Mouse (Mus musculus): ENCODE data around the gene Rnf115. TPM values are rescaled to one million over a fixed set of nuclear protein-coding genes. Genes with fewer than 3 reads are reported as not detected.

The Rnf115 gene
- polyA plus RNA-seq, 1 experiment from 2014 or later: 69.7 TPM

DNA sequence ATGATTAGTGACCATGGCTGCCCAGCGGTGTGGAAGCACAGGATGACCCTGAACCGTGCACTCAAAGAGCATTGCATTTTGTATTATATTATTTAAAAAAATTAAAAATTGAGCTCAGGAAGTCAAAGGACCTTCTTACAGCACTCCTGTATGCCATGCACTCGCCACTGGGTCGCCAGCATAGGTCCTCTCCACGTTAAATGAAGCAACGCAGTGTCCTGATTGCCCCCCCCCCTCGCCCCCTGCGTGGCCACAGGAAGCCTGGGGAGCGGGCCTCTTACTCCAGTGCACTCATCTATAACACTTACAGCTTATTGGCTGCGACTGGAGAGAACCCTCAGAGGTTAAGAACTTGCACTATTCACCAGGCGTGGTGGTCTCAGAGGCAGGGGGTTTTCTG is 97.8 kb downstream of the Rnf115 start:
- no peak overlapping the region for H3K4me3 ChIP-seq (ENCODE audit: low read depth, low read length)
- no peak overlapping the region for H3K9ac ChIP-seq (ENCODE audit: low read length)
- no peak overlapping the region for H3K4me2 ChIP-seq (ENCODE audit: low read length)
- H3K36me3 ChIP-seq (ENCODE audit: control insufficient read depth, insufficient read depth, low read length): no peaks in the 10 kb centered on the region
- DNase-seq (ENCODE audit: low spot score): no peak
- H3K9me3 ChIP-seq (replicated peaks; ENCODE audit: control insufficient read depth, low read length): no peaks in the 10 kb centered on the region
- 27% methylated on average over 11 of the region's 11 CpGs for WGBS
- no peaks in the 10 kb centered on the region for H3K27me3 ChIP-seq (replicated peaks; ENCODE audit: control insufficient read depth, insufficient read depth, low read length)
- no peaks in the 10 kb centered on the region for H3K4me1 ChIP-seq (ENCODE audit: control insufficient read depth, insufficient read depth, low read length)
- H3K27ac ChIP-seq (ENCODE audit: low read depth, low read length): no peak overlapping the region
- ATAC-seq: no peak

DNA sequence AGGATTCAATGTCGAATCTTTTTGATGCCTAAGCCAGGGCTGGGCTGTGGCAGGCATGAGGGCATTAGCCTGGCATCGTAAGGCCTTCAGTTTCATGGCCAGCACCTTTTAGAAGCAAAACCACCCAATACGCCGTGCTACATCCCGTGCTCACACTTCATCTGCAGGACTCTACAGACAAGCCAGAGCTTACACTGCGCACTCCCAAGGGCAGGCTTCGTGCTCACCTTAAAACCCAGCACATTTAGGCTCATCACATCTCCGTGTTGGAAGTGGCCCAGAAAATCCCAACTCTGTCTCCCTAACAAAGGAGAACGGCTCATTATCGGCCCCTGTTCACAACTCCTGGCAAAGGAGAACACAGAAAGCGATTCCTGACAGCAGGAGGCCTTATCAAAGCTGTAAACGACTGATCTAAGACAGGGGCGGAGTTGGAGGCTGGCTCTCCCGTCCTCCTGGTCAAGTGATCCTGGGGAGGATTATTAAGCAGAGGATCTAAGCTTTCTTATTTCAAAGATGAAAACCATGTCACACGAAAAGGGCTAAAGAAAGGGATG is 100.9 kb downstream of the Rnf115 start:
- peak; percentile 74 for DNase-seq (ENCODE audit: low spot score)
- Histone ChIP-seq H3K9ac (ENCODE audit: low read length) (no peak overlapping the region), H3K36me3 (ENCODE audit: control insufficient read depth, insufficient read depth, low read length) (no peaks in the 10 kb centered on the region), H3K27me3 (replicated peaks; ENCODE audit: control insufficient read depth, insufficient read depth, low read length) (no peaks in the 10 kb centered on the region), H3K4me3 (ENCODE audit: low read depth, low read length) (no peak overlapping the region), H3K9me3 (replicated peaks; ENCODE audit: control insufficient read depth, low read length) (no peaks in the 10 kb centered on the region), H3K4me1 (ENCODE audit: control insufficient read depth, insufficient read depth, low read length) (no peaks in the 10 kb centered on the region), H3K4me2 (ENCODE audit: low read length) (0 out of 2 replicates have a peak overlapping the region, but pooled peaks have one; percentile 12), H3K27ac (ENCODE audit: low read depth, low read length) (no peak overlapping the region)
- ATAC-seq: peak; percentile 58
- WGBS: 22% methylated on average over 15 of the region's 15 CpGs

DNA sequence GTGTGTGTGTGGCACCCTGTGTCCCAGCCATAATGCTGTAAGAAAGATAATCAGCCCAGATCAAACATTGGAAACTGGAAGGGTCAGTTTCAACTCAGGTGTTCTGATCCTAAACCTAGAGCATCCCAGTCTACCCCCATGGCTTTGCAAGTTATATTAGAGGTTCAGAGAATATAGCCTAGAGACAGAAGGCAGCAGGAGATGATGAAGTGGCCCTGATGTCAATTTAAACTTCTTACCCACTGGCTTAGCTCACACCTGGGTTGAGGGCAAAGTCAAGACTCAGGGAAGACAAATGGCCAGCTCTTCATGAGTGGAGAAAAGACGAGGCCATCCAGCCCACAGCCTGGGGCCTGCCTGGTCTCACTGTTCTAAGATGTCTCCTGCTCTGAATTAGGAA is 101.5 kb downstream of the Rnf115 start, which contains the start of the genes Pdzk1 and Cd160:
TSS of gene Pdzk1 (plus strand) at position 301 of the 400 bp plus-strand sequence.
TSS of gene Cd160 (minus strand) at position 368 of the 400 bp plus-strand sequence.
- ATAC-seq: peak; percentile 23; the same call in 1 of the 2 replicates
- no peak for DNase-seq (ENCODE audit: low spot score)
- Histone ChIP-seq H3K4me1 (ENCODE audit: control insufficient read depth, insufficient read depth, low read length) (no peaks in the 10 kb centered on the region), H3K36me3 (ENCODE audit: control insufficient read depth, insufficient read depth, low read length) (no peaks in the 10 kb centered on the region), H3K9ac (ENCODE audit: low read length) (no peak within 1 kb of the TSS), H3K27me3 (replicated peaks; ENCODE audit: control insufficient read depth, insufficient read depth, low read length) (no peaks in the 10 kb centered on the region), H3K9me3 (replicated peaks; ENCODE audit: control insufficient read depth, low read length) (no peaks in the 10 kb centered on the region), H3K27ac (ENCODE audit: low read depth, low read length) (no peak within 1 kb of the TSS), H3K4me3 (ENCODE audit: low read depth, low read length) (no peak within 1 kb of the TSS), H3K4me2 (ENCODE audit: low read length) (0 out of 2 replicates have a peak within 1 kb of the TSS, but pooled peaks have one; percentile 12)
- WGBS: 80% methylated on average over 1 of the region's 1 CpGs

DNA sequence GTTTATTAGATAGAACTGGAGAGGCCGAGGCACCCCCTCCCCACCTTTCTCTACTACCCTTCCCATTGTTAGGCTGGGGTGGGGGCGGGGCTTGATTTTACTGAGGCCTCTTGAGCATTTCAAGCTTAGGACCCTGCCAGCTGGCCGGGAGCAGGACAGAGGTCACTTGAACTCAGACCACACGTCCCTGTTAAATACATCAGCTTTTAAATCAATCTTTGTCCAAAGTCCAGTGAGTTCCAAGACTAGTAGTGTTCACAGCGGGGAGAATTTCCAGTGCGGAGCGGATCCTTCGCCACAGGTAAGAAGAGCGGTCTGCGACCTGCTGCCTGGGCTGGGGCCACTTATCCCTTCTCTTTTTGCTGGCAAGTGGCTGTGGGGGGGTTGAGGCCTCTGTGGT is 102.4 kb downstream of the Rnf115 start:
- 79% methylated on average over 10 of the region's 10 CpGs for WGBS
- no peak for DNase-seq (ENCODE audit: low spot score)

DNA sequence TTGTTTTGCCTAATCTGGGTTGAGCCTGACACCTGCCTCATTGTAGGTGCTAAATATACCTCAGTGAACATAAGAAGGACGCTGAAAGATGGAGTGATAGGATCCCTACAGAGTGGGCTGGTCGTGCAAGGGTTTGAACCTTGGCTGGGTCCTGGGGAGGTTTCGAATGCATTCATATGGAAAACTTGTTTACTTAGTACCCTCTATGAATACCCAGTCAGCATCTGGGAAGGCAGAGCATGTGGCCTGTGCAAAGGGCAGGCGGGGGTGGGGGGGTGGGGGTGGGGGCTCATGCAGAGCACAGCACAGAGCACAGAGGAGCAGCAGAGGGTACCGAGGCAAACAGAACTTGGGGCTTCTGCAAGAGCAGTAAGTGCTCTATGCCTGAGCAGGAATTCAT is 105.5 kb downstream of the Rnf115 start:
- no peak for DNase-seq (ENCODE audit: low spot score)
- H3K27ac ChIP-seq (ENCODE audit: low read depth, low read length): no peak overlapping the region
- no peaks in the 10 kb centered on the region for H3K9me3 ChIP-seq (replicated peaks; ENCODE audit: control insufficient read depth, low read length)
- no peaks in the 10 kb centered on the region for H3K27me3 ChIP-seq (replicated peaks; ENCODE audit: control insufficient read depth, insufficient read depth, low read length)
- no peak overlapping the region for H3K4me2 ChIP-seq (ENCODE audit: low read length)
- ATAC-seq: no peak
- H3K36me3 ChIP-seq (ENCODE audit: control insufficient read depth, insufficient read depth, low read length): no peaks in the 10 kb centered on the region
- no peak overlapping the region for H3K4me3 ChIP-seq (ENCODE audit: low read depth, low read length)
- 44% methylated on average over 5 of the region's 5 CpGs for WGBS
- H3K4me1 ChIP-seq (ENCODE audit: control insufficient read depth, insufficient read depth, low read length): no peaks in the 10 kb centered on the region
- H3K9ac ChIP-seq (ENCODE audit: low read length): no peak overlapping the region

More for the DNA sequence above, 102.4 kb downstream of the Rnf115 start:
- Histone ChIP-seq H3K9ac (ENCODE audit: low read length) (no peak overlapping the region), H3K27ac (ENCODE audit: low read depth, low read length) (no peak overlapping the region), H3K36me3 (ENCODE audit: control insufficient read depth, insufficient read depth, low read length) (no peaks in the 10 kb centered on the region), H3K27me3 (replicated peaks; ENCODE audit: control insufficient read depth, insufficient read depth, low read length) (no peaks in the 10 kb centered on the region), H3K4me1 (ENCODE audit: control insufficient read depth, insufficient read depth, low read length) (no peaks in the 10 kb centered on the region), H3K4me2 (ENCODE audit: low read length) (no peak overlapping the region), H3K9me3 (replicated peaks; ENCODE audit: control insufficient read depth, low read length) (no peaks in the 10 kb centered on the region), H3K4me3 (ENCODE audit: low read depth, low read length) (no peak overlapping the region)
- no peak for ATAC-seq

DNA sequence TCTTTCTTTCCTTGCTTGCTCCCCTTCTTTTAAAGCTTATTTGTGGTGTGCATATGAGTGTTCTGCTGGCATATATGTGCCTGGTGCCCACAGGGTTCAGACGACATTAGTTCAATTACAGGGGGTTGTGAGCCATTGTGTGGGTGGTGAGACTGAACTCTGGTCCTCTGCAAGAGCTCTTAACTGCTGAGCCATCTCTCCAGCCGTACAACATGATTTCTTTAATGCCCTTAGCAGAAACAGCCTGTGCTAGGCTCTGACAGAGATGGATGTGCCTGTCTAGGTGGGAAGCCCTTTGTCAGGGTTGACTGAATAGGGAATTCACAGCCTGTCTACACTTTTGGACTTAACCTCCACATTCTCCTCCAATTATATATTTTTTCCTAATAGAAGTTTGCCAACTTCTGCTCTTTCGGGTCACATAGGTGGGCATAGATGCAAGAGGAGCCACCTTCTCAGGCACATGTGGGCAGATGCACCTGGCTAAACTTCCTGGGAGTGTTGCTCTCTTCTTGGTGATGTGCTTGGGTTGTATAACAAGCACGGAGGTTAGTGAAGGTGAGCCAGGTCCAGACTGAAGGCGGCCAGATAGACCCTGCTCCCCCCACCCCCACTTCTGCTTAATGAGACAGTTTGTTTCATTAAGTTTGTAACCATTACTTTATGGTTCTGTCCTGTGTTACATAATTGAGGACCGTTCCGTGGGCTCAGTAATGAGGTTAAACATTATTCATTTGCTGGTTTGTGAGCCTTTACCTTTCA is 107.3 kb downstream of the Rnf115 start:
- WGBS: 82% methylated on average over 7 of the region's 7 CpGs
- no peak overlapping the region for H3K4me2 ChIP-seq (ENCODE audit: low read length)
- H3K36me3 ChIP-seq (ENCODE audit: control insufficient read depth, insufficient read depth, low read length): no peaks in the 10 kb centered on the region
- no peak overlapping the region for H3K27ac ChIP-seq (ENCODE audit: low read depth, low read length)
- no peak overlapping the region for H3K9ac ChIP-seq (ENCODE audit: low read length)
- H3K9me3 ChIP-seq (replicated peaks; ENCODE audit: control insufficient read depth, low read length): no peaks in the 10 kb centered on the region
- no peaks in the 10 kb centered on the region for H3K27me3 ChIP-seq (replicated peaks; ENCODE audit: control insufficient read depth, insufficient read depth, low read length)
- ATAC-seq (no peak), DNase-seq (ENCODE audit: low spot score) (no peak)
- no peaks in the 10 kb centered on the region for H3K4me1 ChIP-seq (ENCODE audit: control insufficient read depth, insufficient read depth, low read length)
- no peak overlapping the region for H3K4me3 ChIP-seq (ENCODE audit: low read depth, low read length)

DNA sequence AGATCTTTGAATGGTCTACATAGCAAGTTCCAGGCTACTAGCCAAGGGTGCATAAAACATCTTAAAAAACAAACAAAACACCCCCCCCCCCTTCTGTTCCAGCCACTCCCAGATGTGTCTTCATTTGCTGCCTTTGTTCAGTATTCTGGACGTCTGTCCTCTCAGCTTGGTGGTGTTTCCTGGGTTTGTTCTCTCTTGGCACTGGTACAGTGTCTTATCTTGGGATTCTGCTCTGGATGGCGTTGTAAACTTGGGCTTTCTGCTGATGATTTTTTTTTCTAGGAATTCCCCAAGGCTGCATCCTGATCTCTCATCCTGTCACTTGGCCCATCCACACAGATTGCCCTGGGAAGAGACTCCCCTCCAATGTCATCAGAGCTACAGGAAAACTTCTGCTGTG is 109.0 kb downstream of the Rnf115 start:
- DNase-seq (ENCODE audit: low spot score) (no peak), ATAC-seq (no peak)
- Histone ChIP-seq H3K4me3 (ENCODE audit: low read depth, low read length) (no peak overlapping the region), H3K4me2 (ENCODE audit: low read length) (no peak overlapping the region), H3K4me1 (ENCODE audit: control insufficient read depth, insufficient read depth, low read length) (no peaks in the 10 kb centered on the region), H3K27ac (ENCODE audit: low read depth, low read length) (no peak overlapping the region), H3K9ac (ENCODE audit: low read length) (no peak overlapping the region), H3K9me3 (replicated peaks; ENCODE audit: control insufficient read depth, low read length) (no peaks in the 10 kb centered on the region), H3K27me3 (replicated peaks; ENCODE audit: control insufficient read depth, insufficient read depth, low read length) (no peaks in the 10 kb centered on the region), H3K36me3 (ENCODE audit: control insufficient read depth, insufficient read depth, low read length) (no peaks in the 10 kb centered on the region)
- WGBS: 81% methylated on average over 2 of the region's 2 CpGs

DNA sequence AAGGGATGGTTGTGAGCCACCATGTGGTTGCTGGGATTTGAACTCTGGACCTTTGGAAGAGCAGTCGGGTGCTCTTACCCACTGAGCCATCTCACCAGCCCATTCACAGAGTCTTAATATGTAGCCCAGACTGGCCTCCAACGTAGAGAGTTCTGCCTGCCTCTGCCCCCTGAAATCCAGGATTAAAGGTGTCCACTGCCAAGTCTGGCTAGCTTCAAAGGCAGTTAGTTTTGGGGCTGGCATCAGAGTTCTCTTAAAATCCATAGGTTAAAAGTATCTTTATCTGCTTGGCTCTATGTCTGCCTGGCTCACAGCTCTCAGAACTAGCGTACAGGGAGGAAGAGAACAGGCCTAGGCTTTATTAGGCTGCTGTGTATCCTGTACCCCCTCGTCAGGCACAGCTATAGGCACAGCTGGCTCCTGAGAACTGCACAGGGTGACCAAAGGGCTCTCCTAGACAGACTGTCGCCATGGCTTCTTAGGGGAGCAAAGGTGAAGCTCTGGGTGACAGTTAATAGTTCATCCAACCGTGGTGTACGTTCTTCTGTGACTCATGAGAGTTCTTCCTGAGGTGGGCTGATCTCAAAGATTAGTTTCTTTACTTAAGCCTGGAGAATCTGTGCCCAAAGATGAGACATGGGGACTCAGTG is 111.7 kb downstream of the Rnf115 start:
- DNase-seq (ENCODE audit: low spot score) (no peak), ATAC-seq (no peak)
- Histone ChIP-seq H3K4me2 (ENCODE audit: low read length) (no peak overlapping the region), H3K27me3 (replicated peaks; ENCODE audit: control insufficient read depth, insufficient read depth, low read length) (no peaks in the 10 kb centered on the region), H3K9ac (ENCODE audit: low read length) (no peak overlapping the region), H3K9me3 (replicated peaks; ENCODE audit: control insufficient read depth, low read length) (no peaks in the 10 kb centered on the region), H3K27ac (ENCODE audit: low read depth, low read length) (no peak overlapping the region), H3K4me1 (ENCODE audit: control insufficient read depth, insufficient read depth, low read length) (no peaks in the 10 kb centered on the region), H3K4me3 (ENCODE audit: low read depth, low read length) (no peak overlapping the region), H3K36me3 (ENCODE audit: control insufficient read depth, insufficient read depth, low read length) (no peaks in the 10 kb centered on the region)
- 85% methylated on average over 7 of the region's 7 CpGs for WGBS

Measured in forebrain, embryonic 14.5 days (tissue).